Mouse (Mus musculus) retina, adult 2 months (tissue): ENCODE data around the gene Arhgap20.
A peak's percentile ranks its signal among the peaks of the same experiment; 100 is the strongest.

Experiments used
- DNase-seq: peaks from one replicate; pipeline ENCODE4 v3.0.0-alpha.2; 2012; ENCODE audit warnings: low read depth, low spot score

Gene Arhgap20

DNA sequence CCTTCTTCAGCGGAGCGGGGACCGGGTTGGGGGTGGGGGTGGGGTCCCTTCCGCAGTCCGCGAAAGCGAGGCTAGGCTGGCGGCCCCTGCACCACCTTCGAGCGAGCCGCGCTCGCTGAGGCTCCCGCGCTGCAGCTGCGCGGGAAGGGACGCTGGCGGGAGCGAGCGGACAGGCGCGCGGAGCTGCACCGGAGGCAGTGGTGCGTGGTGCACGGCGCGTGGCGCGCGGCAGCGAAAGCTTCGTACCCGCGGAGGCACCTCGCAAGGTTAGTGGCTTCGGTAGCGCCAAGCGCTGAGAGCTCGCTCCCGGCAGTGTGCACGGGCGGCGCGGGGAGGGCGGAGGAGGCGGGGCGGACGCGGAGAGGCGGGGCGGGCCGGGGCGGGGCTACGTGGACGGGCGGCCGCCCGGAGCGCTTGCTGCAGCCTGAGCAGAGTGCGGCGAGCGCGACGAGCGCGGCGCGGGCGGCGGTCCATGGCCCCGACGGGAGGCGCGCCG is at the start of gene Arhgap20:
TSS of gene Arhgap20 (plus strand) at position 417 of the 496 bp plus-strand sequence.
- DNase-seq = peak; percentile 37

DNA sequence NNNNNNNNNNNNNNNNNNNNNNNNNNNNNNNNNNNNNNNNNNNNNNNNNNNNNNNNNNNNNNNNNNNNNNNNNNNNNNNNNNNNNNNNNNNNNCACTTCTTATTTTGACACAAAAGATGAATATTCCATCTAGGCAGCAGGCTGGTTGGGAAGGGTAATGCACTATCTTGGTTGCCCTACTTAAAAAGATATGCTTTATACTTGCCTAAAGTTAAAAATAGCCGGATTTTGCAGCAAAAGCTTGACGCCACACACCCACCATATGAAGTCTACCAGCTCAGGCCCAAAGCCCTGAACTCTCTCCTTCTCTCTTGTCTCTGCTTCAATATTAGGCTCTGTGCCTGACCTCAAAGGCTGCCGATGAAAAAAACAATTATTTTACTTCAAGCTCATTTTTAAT is 46.3 kb upstream of the Arhgap20 start:
- no peak for DNase-seq

DNA sequence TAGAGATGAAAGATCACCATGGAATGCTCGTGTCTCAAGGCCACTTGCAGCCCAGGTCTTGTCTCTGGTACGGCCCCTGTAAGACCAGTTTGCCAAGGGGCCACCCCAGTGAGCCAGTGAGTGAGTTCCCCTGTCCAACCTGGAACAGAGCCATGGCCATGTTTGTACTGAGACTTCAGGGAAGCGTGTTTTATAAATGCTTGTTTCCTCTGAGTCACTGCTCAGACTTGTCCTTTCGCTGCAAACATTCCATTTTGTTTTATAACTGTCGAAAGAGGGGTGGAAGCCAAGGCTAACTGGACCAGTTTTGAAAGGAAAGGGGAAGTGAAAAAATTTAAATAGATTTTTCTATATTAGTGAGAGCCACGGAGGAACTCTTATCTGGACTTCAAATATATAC is 37.2 kb upstream of the Arhgap20 start:
- DNase-seq = no peak

DNA sequence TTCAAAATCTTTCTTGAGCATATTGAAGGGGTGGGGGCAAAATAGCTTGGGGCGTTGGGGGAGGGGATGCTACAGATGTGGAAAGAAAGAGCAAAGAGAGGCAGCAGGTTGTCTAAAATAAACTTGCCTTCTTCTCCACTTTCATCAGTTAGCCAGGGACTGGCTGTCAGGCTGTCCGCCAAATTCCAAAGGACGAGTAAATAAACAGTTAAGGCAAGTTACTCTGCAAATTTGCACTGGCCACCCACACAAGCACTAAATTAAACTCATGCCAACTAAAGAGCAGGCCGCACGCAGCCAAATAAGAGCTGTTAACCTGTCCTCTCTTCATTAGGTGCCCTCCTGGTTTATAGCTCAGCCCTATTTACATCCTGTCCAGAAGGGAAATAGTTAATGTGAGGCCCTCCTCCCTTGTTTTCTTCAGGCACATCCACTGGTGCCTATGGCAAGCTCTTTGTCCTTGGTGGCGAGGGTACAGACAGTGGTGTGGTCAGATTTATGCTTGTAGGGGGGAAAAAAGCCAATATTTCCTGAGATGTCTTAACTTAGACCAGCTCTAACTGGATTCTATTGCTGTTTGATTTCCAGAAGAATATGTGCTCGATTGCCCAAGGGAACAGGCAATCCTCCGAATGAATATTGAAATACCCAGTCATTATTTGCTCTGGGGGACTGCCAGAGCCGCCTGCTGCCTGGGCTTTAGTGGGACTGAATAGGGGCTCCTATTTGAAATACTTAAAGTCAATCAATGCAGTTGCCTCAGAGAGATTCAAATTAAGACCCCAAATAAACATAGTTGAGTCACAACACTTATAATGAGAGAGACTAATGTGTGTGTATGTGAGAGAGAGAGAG is 29.7 kb upstream of the Arhgap20 start:
- no peak for DNase-seq

DNA sequence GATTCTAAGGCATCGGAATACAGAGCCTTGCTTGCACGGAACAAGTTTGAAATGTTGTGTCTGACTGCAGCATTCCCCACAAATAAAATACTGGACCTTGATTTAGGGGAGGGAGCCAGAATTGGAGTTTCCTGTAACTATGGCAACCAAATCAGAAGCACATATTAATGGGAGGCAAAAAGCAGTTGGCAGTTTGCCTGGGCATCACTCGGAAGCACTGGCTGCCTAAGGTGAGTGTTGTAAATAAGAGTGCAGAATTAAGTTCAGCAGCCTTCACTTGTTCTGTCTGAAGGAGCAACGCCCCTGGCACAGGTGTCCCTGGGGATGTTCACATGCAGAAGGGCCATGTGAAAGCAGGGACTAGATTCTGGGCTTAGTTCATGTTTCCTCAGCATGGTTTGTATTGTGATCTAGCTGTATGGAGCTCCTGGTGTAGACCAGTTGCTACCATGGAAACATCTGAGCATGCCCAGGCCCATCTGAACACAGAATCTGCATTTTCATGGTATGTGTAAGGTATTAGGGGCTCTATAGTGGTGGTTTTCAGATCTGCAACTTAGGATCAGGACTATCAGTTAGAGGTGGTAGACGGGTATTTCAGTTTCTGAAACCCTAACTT is 28.3 kb upstream of the Arhgap20 start:
- no peak for DNase-seq

DNA sequence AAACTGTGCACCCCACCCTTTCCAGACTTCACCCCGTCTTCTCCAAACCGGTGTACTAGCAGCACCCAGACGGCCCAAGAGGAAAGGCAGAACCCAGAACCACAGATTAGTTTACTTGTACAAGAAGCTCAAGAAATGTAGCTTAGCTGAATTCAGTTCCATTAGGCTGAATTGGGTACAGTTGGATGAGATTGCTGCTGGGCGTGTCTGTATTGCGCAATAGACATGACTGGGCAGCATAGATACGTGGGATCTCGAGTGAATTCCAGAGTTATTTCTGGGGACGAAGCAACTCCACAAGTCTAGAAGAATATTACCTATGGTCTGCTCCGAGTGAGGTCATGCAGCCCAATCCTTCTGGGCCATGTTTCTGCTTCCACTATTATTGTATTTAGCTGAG is 26.8 kb upstream of the Arhgap20 start:
- no peak for DNase-seq

DNA sequence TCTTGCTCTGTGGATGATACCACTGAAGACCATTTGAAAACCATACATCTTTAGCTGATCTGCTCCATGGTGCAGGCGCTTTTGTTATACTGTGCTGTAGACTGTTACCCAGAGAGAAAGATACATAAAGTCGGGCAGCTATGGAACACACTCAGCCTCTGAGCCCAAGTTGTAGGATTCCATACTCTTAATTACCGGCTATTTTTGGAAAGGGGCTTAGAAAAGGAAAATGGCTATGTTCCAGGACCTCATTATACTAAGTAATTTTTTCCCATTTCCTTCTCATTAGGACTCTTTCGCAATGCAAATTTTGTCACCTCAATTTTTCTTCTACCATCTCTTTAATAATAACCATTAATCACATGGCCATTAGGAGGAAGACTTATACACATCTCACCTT is 25.3 kb upstream of the Arhgap20 start:
- DNase-seq = no peak

DNA sequence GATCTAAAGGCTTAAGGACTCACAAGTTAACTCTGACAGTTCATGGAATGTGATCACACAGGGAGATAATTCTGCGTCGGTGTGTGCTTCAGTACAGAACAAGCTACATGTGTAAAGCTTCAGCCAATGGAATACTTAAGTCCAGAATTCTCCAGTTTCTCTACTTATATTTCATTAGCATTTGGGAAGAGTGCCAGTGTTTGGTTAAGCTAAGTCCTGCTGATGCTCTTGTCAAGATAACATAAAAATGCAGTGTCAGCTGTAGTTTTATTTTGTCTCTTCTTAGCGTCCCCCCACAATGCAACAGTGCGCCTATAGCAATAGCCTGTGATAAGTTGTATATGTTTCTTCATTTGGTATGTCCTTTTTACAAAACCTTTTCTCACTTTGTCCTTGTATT is 15.0 kb upstream of the Arhgap20 start:
- DNase-seq = no peak

DNA sequence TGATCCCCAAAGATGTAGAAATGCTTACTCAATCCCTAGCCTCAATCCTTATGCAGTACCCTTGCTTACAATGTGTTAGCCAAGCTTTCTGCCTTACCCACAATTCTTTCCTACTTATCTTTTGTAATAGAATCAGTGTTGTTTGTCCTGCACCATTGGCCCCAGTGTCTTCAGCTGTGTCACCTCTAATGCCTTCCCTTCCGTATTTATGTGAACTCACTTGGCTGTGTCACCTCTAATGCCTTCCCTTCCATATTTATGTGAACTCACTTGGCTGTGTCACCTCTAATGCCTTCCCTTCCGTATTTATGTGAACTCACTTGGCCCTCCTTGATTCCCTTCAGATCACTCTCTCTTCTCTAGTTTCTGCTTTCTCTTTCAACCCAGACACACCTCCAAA is 4.1 kb upstream of the Arhgap20 start:
- no peak for DNase-seq

DNA sequence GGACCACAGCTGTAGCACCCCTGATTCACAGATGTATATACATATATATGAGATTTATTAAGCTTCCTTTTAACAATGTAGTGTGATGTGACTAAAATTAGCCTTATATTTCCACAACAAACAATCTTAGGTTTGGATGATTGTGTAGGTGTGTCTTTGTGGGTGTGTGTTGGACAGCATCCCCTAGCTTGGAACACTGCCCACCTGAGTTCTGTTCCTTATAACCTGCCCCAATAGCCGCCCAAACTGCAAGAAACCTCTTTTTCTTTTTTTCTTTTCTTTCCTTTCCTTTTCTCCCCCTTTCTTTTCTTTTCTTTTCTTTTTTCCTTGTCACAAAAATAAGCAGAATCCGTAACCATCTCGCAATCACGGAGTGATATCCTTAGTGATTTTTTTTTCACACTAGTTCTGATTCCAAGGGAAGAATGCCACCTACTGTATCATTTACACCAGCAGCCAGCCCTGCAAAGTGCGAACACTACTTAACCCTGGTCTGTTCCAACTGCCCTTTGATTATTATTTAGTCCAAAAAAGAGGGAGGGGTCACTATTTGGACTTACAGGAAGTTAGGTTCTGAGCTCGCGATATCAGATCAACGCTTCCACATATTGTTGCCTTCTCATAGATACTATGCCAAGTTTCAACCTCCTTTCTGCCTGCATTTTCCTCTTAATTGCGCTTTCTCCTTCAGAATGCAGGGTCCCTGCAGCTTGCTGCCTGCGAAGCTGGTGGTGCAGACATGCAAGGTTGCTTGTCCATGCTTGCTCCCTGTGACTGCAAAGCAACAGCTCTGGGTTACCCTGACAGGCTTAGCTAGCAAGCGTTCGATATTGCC is 879 bp upstream of the Arhgap20 start:
- no peak for DNase-seq

DNA sequence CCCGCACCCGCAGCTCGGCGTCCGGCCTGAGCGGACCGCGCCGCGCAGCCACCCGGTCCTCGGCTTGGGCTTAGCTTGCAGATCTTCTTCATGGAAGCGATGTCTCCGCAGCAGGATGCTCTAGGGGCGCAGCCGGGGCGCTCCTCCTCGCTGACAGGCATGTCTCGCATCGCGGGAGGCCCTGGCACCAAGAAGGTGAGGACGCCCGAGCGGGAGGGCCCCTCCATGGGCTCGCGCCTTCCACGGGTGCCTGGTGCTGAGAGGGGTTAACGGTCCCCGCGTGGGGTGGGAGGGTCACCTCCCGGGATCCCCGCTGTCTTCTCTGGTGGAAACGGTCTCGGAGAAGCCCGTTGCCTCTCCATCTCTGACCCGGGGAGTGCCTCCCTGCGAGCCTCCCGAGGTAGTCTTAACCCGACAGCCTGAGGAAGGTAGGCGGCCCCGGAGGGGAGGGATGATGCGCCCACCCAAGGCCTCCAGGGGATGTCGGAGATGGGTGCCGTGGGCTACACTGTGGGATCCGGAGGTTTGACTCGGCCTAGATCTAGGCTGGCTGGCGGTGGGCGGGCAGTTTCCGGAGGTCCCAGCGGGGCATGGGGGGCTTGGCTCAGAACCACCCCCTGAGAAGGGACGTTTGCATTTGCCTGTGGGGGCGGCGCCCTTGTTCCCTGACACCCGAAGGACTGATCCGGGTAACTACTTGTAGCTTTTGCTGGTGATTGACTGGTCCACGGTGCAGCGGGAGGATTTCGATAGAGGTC is 459 bp downstream of the Arhgap20 start:
- no peak for DNase-seq

DNA sequence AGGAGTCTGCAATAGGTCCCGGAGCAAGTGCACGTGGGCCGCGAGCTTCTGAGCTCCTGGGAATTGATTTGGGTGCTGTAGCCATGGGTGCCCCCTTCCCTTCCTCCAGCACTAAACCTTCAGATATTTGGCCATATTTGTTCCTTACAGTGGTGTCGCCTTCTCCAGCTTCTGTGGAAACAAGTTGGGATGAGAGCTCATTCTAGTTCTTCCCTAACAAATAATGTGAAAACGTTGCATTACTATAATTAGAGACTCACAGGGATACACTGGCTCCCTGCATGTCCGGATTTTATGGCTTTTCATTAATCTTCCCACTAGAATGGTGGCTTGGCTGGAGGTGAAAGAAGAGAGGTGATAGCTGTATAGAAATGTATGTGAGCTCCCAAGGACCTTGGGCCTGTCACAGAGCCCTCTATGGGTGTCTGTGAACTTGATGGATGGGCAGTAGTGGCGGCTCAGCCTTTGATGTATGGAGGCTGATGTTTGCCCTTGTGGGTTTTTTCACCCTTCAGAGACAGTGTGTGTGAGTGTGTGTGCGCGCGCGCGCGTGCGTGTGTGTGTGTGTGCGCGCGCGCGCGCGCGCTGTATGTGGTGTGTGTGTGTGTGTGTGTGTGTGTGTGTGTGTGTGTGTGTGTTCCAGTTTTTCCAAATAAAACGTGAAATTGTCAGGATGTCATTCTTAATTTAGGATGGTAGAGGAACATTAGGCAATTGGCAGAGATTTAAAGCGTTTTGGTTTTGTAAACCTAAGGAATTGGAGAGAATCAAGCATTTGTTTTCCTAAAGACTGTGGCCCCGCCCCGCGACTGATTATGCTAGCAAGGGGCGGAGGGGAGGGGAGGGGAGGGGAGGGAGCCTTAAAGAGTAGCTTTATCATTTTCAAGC is 1.3 kb downstream of the Arhgap20 start:
- DNase-seq = no peak

DNA sequence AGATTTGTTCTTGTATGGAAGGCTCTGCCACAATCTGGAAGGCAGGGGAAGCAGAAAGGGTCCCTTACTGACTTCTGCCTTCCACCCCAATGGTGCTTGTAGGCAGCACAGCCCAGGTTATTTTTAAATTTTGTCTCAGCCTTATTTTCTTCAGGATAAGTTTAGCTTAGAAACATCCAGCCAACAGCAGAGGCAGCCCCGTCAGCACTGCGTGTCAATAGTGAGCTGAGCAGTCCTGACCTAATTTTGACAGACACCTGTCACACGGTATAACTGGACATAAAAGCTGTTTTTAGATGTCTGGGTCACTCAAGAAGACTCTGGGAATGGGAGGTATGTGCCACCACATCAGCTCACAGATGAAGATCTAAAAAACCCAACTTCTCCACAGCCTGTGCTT is 9.1 kb downstream of the Arhgap20 start:
- DNase-seq = no peak

DNA sequence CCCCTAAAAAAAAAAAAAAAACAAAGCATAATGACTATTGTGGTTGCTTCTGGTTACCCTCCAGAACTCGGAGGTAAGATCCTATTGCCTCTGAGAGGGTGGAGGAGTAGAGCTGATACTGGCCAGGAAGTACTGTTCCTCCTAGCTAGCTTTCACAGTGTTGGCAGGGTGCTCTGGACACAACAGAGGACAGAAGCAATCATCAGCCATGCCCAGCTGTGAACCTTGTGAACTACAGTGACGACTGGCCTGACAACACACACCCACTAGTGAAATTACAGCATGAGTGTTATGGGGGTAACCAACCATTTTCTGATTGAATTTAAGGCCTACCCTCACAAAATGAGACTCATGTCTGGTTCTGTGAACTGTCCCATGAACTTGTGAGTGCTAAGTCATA is 11.3 kb downstream of the Arhgap20 start:
- no peak for DNase-seq

DNA sequence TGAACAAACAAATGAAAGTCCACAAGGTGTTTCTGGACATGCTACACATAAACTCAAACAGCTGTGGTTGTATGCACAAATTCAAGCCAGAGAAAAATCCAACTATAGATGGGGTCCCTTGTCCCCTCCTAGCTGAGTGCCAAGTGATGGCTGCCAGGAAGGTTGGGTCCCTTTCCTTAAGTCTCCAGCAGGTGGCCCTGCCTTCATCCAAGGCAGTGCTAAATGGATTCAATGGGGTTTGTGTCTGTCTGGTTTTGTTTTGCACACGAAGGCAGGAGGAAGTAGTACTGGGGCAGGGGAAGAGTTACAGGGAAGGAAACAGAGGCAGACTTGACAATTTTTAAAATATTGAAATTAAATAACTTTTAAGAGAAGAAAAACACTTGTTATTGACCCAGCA is 12.0 kb downstream of the Arhgap20 start:
- no peak for DNase-seq

DNA sequence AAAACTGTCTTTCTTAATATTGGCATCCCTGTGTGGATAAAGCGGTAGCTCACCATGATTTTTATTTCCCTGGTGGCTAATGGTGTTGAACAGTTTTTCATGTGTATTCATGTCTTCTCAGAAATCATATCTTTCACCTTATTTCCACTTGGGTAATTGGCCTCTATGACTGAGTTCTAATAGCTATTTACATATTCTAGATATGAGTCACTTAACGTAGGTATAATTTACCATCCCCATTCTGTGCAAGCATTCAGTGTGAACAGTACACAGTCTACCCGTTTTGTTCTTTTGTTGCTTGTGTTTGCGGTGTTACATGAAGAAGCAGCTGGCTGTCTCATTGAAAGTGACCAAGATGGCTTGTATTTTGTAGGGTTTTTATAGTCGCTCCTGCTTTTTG is 14.1 kb downstream of the Arhgap20 start:
- DNase-seq = no peak

DNA sequence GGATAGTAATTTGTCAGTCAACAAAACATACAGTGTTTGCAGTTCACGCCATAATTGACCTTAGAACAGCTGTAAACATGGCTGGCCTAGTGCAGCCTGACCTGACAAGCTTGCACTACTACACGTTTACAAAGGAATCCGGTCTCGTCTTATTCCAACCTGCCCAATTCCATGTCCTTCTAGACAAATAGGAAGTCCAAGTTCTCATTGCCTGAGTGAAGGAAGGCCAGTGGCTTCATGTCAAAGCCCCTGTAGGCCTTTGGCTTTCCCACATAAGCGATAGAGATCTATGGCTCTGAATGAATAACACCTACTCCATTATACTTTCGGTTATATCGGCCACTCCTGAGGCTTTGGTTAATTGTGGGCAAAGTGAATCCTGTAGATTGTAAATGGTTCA is 16.0 kb downstream of the Arhgap20 start:
- no peak for DNase-seq

DNA sequence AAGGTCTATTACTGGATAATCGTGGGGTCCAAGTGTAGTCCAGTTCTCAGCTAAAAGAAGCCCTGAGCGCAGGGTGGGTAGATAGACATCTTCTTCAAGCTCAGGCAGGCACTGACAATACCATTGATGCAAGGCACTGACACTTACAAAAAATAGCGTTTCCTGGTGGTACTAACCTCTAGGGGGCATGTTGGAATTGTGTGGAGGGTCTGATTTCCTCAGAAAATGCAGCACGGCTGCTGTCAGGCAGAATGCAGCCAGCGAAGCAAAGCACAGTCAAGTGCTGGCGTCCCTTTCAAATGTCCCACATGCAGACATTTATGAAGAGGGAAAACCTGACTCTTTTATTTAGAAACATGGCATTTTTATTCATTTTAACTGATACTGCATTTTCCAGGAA is 22.2 kb downstream of the Arhgap20 start:
- no peak for DNase-seq

DNA sequence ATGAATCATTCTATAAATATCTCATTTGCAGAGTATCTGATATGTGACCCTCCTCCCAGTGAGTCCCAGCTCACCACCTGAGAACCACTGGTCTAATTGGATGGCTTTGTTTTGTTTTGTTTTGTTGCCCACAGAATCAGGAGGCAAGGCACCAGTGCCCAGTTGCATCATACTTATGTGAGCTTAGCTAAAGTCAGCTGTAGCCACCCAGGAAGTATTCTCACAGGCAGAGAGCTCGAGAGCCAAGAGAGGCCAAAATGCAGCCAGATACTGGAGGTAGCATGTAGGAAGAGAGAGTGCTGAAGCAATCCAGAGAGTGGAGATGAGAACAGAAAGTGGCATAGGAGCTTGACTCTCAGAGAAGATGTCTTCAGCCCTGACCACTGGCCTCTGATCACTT is 23.3 kb downstream of the Arhgap20 start:
- DNase-seq = no peak

DNA sequence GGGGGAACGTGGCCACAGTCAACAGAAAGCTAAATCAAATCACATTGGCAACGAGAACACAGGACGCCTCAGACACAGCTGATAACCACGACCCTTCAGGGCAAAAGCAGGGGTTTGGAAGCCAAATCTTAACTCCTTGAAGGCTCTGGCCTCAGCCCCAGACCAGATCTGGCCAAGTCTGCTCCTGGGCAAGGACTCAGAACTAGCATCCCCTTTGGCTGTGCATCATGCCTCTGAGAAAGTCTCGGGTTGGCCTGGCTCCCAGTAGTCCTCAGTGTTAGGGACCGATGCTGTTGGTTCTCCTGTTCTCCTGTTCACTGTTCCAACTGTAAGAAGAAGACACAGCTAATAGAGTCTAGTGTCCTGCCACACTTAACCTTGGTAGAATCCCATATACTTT is 30.1 kb downstream of the Arhgap20 start:
- DNase-seq = no peak

DNA sequence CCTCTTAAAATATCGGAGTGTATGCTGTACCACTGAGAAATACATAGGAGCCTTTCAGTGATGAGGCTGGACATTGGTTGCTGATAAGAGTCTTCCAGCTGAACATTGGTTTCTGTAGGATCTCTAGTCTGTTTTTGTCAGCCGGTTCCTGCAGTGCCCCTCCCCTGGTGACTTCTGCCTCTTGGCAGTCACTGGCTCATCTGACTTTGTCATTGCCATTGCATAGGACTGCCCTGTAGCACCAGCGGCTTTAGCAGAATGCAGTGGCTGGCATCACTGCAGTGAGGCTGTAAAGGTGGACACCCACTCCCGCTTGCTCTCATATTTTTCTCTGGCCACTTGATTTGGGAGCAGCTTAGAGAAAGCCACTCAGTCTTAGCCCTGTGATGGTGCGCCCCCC is 33.1 kb downstream of the Arhgap20 start:
- DNase-seq = no peak
